Mouse (Mus musculus): Measurements from ENCODE around the gene Fance.

- TF ChIP-seq POLR2A (IDR thresholded peaks at IDR 0.05; ENCODE audit: low read depth, low read length), result no peak
- no peak for TF ChIP-seq CTCF (IDR thresholded peaks at IDR 0.05; ENCODE audit: borderline replicate concordance, insufficient read depth, low read length)
Observed at GRCm38 (mm10) chr17:28362653-28363292, 49.5 kb downstream of the Fance start.

All from embryonic fibroblast, embryonic 13.5 days (primary cell).